In the genomic region with DNA sequence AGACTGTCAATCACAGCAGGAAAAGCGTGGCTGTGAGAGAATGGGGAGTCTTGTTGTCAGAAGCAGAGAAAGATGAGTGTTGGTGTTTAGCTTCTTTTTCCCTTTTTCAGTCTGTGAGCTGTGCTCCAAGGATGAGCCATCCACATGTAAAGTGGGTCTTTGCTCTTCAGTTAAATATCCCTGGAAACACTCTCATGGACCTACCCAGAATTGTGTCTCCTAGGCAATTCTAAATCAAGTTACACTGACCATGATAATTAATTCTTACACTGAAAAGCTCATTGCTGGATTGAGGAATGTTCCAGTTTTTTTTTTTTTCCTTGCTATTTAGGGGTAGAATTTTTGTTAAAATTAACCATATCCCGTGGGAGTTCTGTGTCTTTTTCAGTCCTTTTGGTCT, we compare ENCODE assay signal across 22 mouse cellular contexts.
"Had no signal": no experiment of that assay in that cellular context is flagged by ENCODE, and none has a peak within 500 bp of the region (broad histone marks: within the 10 kb centered on the region; RNA-seq: fewer than 3 reads in every experiment).

No protein-coding gene starts in this region.

- H3K9ac ChIP-seq: liver, embryonic 13.5 days; liver, embryonic 15.5 days; liver, postnatal 0 days; lung, embryonic 15.5 days; midbrain, embryonic 13.5 days; neural tube, embryonic 13.5 days; neural tube, embryonic 15.5 days; stomach, embryonic 15.5 days had no signal

- H3K4me2 ChIP-seq: liver, embryonic 13.5 days; liver, embryonic 15.5 days; lung, embryonic 15.5 days; midbrain, embryonic 11.5 days; midbrain, embryonic 13.5 days; neural tube, embryonic 13.5 days; neural tube, embryonic 15.5 days; stomach, embryonic 15.5 days had no signal

- H3K36me3 ChIP-seq: liver, embryonic 13.5 days; liver, embryonic 15.5 days; lung, embryonic 15.5 days; midbrain, embryonic 13.5 days; neural tube, embryonic 13.5 days; neural tube, embryonic 15.5 days; stomach, embryonic 15.5 days had no signal

- H3K9me3 ChIP-seq: liver, embryonic 13.5 days; liver, embryonic 15.5 days; lung, embryonic 15.5 days; midbrain, embryonic 13.5 days; neural tube, embryonic 13.5 days; neural tube, embryonic 15.5 days; stomach, embryonic 15.5 days had no signal

- H3K27ac ChIP-seq: liver, embryonic 13.5 days; liver, embryonic 15.5 days; lung, embryonic 15.5 days; macrophage; midbrain, embryonic 13.5 days; neural tube, embryonic 13.5 days; neural tube, embryonic 15.5 days; stomach, embryonic 15.5 days; stomach, postnatal 0 days had no signal

- DNase-seq: liver, embryonic 13.5 days; liver, postnatal 0 days; lung, adult 2 months; lung, postnatal 14 days; lung, postnatal 36 days; right cerebral cortex, postnatal 14 days; thymus, adult 18-20 months; thymus, postnatal 14 days; thymus, postnatal 36 days had no signal

- H3K4me3 ChIP-seq: liver, embryonic 13.5 days; liver, embryonic 15.5 days; lung, embryonic 15.5 days; megakaryocyte, embryonic 14.5 days; midbrain, embryonic 13.5 days; myocyte; neural tube, embryonic 13.5 days; neural tube, embryonic 15.5 days; stomach, embryonic 15.5 days had no signal

- H3K27me3 ChIP-seq: liver, embryonic 13.5 days; liver, embryonic 15.5 days; lung, embryonic 15.5 days; megakaryocyte, embryonic 14.5 days; midbrain, embryonic 13.5 days; neural tube, embryonic 13.5 days; neural tube, embryonic 15.5 days; stomach, embryonic 15.5 days had no signal

- H3K4me1 ChIP-seq: liver, embryonic 13.5 days; liver, embryonic 15.5 days; lung, embryonic 15.5 days; megakaryocyte, embryonic 14.5 days; midbrain, embryonic 13.5 days; neural tube, embryonic 13.5 days; neural tube, embryonic 15.5 days; stomach, embryonic 15.5 days had no signal

- ATAC-seq: liver, postnatal 0 days; lung, postnatal 0 days; midbrain, embryonic 13.5 days; midbrain, embryonic 16.5 days had no signal
